Mouse (Mus musculus) forebrain, embryonic 15.5 days (tissue): Measurements from ENCODE around the gene Zbtb32. TPM values are rescaled to one million over a fixed set of nuclear protein-coding genes. Genes with fewer than 3 reads are reported as not detected.
A peak's percentile ranks its signal among the peaks of the same experiment; 100 is the strongest.

Source experiments
- ATAC-seq: fragments of 200-750 bp; cut with Nextera tagmentation; replicated peaks from 2 replicates; pipeline ENCODE4 v1.8.0; 2017; ENCODE audit warnings: mild to moderate bottlenecking, moderate TSS enrichment, moderate library complexity
- H3K27ac ChIP-seq: fragments of 300-500 bp; sonication (generic); replicated peaks from 2 replicates; pipeline ENCODE4 v1.5.1; 2015; ENCODE audit warnings: mild to moderate bottlenecking, inconsistent platforms
- H3K27me3 ChIP-seq: fragments of 300-500 bp; sonication (generic); 2 replicates; pipeline ENCODE4 v1.6.1; 2015; ENCODE audit warnings: inconsistent platforms
- H3K36me3 ChIP-seq: fragments of 300-500 bp; sonication (generic); 2 replicates; pipeline ENCODE4 v1.6.1; 2015; ENCODE audit warnings: mild to moderate bottlenecking, inconsistent platforms
- H3K4me1 ChIP-seq: fragments of 300-500 bp; sonication (generic); 2 replicates; pipeline ENCODE4 v1.6.1; 2015; ENCODE audit warnings: inconsistent platforms
- H3K4me2 ChIP-seq: fragments of 300-500 bp; sonication (generic); replicated peaks from 2 replicates; pipeline ENCODE4 v1.6.1; 2015; ENCODE audit warnings: mild to moderate bottlenecking, inconsistent platforms
- H3K4me3 ChIP-seq: fragments of 300-500 bp; sonication (generic); 2 replicates; pipeline ENCODE4 v1.5.1; 2015; ENCODE audit warnings: mild to moderate bottlenecking, inconsistent platforms
- H3K9ac ChIP-seq: fragments of 300-500 bp; sonication (generic); replicated peaks from 2 replicates; pipeline ENCODE4 v1.6.1; 2015; ENCODE audit warnings: mild to moderate bottlenecking, inconsistent platforms
- H3K9me3 ChIP-seq: fragments of 300-500 bp; sonication (generic); 2 replicates; pipeline ENCODE4 v1.6.1; 2016; ENCODE audit warnings: inconsistent platforms
- WGBS: fragments of 180-500 bp; shearing (Covaris S2); methylation state at CpG from one replicate; pipeline ENCODE4 v1.1.7; 2015; ENCODE audit warnings: mixed read lengths; 5-methylcytosine and 5-hydroxymethylcytosine counted together
- microRNA-seq: library from miRNA; unstranded; fragments of <30 nt; microRNA quantifications from one replicate; pipeline ENCODE4, GENCODE M21; 2016
- polyA plus RNA-seq: library from polyadenylated mRNA; unstranded; fragments of >200 nt; fragmentation: Nextera tagmentation; extraction: Ambion mirVana; gene quantifications from 2 replicates; pipeline ENCODE4 v1.2.1, GENCODE M21; 2015

Gene Zbtb32
- polyA plus RNA-seq, 1 experiment from 2014 or later = 0.50 TPM

GRCm38 (mm10) chr7:30551445-30552101 lies 47.1 kb downstream of the Zbtb32 start:
- Histone ChIP-seq H3K36me3 (peaks cover 33% of the 10 kb centered on the region), H3K9me3 (no peaks in the 10 kb centered on the region), H3K4me1 (peaks cover 21% of the 10 kb centered on the region), H3K27me3 (no peaks in the 10 kb centered on the region), H3K9ac (peak overlapping the region; percentile 66), H3K4me2 (peak overlapping the region; percentile 94), H3K4me3 (peak overlapping the region; percentile 74), H3K27ac (peak overlapping the region; percentile 99)
- 2% methylated on average over 10 of the region's 10 CpGs for WGBS
- peak; percentile 68 for ATAC-seq

- Histone ChIP-seq H3K27me3 (no peaks in the 10 kb centered on the region), H3K9ac (no peak overlapping the region), H3K36me3 (peaks cover 33% of the 10 kb centered on the region), H3K27ac (0 out of 2 replicates have a peak overlapping the region, but pooled peaks have one; percentile 21), H3K4me3 (no peak overlapping the region), H3K9me3 (no peaks in the 10 kb centered on the region), H3K4me2 (no peak overlapping the region), H3K4me1 (peaks cover 21% of the 10 kb centered on the region)
- WGBS = 86% methylated on average over 1 of the region's 1 CpGs
- no peak for ATAC-seq
These were observed 48.1 kb downstream of the Zbtb32 start for GRCm38 (mm10) chr7:30550603-30551002.

- Histone ChIP-seq H3K4me3 (no peak overlapping the region), H3K9ac (no peak overlapping the region), H3K4me2 (no peak overlapping the region), H3K4me1 (peaks cover 21% of the 10 kb centered on the region), H3K27me3 (no peaks in the 10 kb centered on the region), H3K36me3 (peaks cover 26% of the 10 kb centered on the region), H3K9me3 (no peaks in the 10 kb centered on the region), H3K27ac (no peak overlapping the region)
- 95% methylated on average over 2 of the region's 2 CpGs for WGBS
- no peak for ATAC-seq
These were observed 48.8 kb downstream of the Zbtb32 start for GRCm38 (mm10) chr7:30549880-30550279.

DNA sequence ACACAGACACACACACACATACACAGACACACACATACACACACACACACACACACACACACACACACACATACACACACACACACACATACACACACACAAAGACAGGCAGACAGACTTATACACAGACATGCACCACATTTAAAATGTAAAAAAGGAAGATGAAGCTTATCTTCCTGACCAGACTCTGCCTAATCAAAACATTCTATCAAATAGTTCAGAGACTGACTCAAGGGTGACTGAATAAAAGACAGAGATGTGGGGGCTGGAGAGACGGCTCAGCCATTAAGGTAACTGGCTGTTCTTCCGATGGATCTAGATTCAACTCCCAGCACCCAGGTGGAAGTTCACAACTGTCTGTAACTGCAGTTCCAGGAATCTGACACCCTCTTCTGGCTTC lies 54.4 kb downstream of the Zbtb32 start:
- H3K27me3 ChIP-seq = no peaks in the 10 kb centered on the region
- H3K27ac ChIP-seq = no peak overlapping the region
- ATAC-seq = no peak
- no peaks in the 10 kb centered on the region for H3K9me3 ChIP-seq
- peaks cover 36% of the 10 kb centered on the region for H3K36me3 ChIP-seq
- no peak overlapping the region for H3K4me3 ChIP-seq
- no peaks in the 10 kb centered on the region for H3K4me1 ChIP-seq
- H3K4me2 ChIP-seq = no peak overlapping the region
- 94% methylated on average over 2 of the region's 2 CpGs for WGBS
- H3K9ac ChIP-seq = no peak overlapping the region

DNA sequence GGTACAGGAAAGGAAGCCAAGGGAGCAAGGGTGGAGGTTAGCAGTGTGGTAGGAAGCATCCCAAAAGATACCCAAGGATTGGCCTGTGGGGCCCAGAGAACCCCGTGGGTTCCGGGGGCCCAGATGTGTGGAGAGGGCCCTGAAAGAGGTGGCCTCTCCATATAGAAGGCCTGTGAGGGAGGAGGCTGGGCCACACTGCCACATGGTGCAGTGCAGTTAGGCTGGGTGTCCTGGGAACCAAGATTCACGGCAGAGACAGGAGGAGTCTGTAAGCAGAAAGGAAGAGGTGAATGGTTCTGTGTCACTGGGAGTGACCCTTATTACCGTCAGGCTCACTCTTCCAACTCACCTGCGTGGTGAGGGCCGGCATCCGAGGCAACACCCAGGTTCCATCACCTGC lies 58.1 kb downstream of the Zbtb32 start:
- Histone ChIP-seq H3K4me2 (no peak overlapping the region), H3K9me3 (no peaks in the 10 kb centered on the region), H3K27ac (no peak overlapping the region), H3K4me1 (peaks cover 5% of the 10 kb centered on the region), H3K9ac (no peak overlapping the region), H3K36me3 (peaks cover 15% of the 10 kb centered on the region), H3K27me3 (no peaks in the 10 kb centered on the region), H3K4me3 (no peak overlapping the region)
- ATAC-seq = no peak
- 90% methylated on average over 7 of the region's 7 CpGs for WGBS

Small RNAs within 50 kb of the gene (microRNA-seq; reads per million reads assigned to microRNA genes)
- gene Gm38670 (not detected), gene Mir3569 (not detected)

Other genes with a start within 250 kb of the Zbtb32 start
- gene Lrfn3, start 236.1 kb downstream of the Zbtb32 start, polyA plus RNA-seq = 11.2 and 12.3 TPM in 2 replicates
- gene Tyrobp, start 185.1 kb downstream of the Zbtb32 start, polyA plus RNA-seq = 22.5 and 24.3 TPM in 2 replicates
- not detected in 2 replicates for gene Hcst, start 179.1 kb downstream of the Zbtb32 start, polyA plus RNA-seq
- 1.9 TPM in 2 replicates for gene Nfkbid, start 177.2 kb downstream of the Zbtb32 start, polyA plus RNA-seq
- gene Aplp1, start 153.4 kb downstream of the Zbtb32 start, polyA plus RNA-seq = 544 and 608 TPM in 2 replicates
- 0.20 and 0.47 TPM in 2 replicates for gene Kirrel2, start 141.2 kb downstream of the Zbtb32 start, polyA plus RNA-seq
- gene Nphs1, start 140.6 kb downstream of the Zbtb32 start, polyA plus RNA-seq = 0.23 TPM in 1 of 2 replicates, not detected in the other
- gene Prodh2, start 105.3 kb downstream of the Zbtb32 start, polyA plus RNA-seq = not detected in 2 replicates
- gene Arhgap33, start 63.8 kb downstream of the Zbtb32 start, polyA plus RNA-seq = 115 and 121 TPM in 2 replicates
- gene Hspb6, start 46.7 kb downstream of the Zbtb32 start, polyA plus RNA-seq = 9.3 and 10.4 TPM in 2 replicates
- 12.3 and 13.9 TPM in 2 replicates for gene Proser3, start 46.6 kb downstream of the Zbtb32 start, polyA plus RNA-seq
- 58.9 and 63.3 TPM in 2 replicates for gene Lin37, start 39.1 kb downstream of the Zbtb32 start, polyA plus RNA-seq
- 118 and 122 TPM in 2 replicates for gene U2af1l4, start 35.6 kb downstream of the Zbtb32 start, polyA plus RNA-seq
- 21.7 and 22.7 TPM in 2 replicates for gene Gm49396, start 35.6 kb downstream of the Zbtb32 start, polyA plus RNA-seq
- 131 and 138 TPM in 2 replicates for gene Psenen, start 35.3 kb downstream of the Zbtb32 start, polyA plus RNA-seq
- gene Igflr1, start 33.5 kb downstream of the Zbtb32 start, polyA plus RNA-seq = 6.3 and 6.6 TPM in 2 replicates
- gene Kmt2b, start 10.2 kb downstream of the Zbtb32 start, polyA plus RNA-seq = 10.4 and 12.0 TPM in 2 replicates
- gene Upk1a, start 13.9 kb upstream of the Zbtb32 start, polyA plus RNA-seq = 0.11 and 0.47 TPM in 2 replicates
- gene Cox6b1, start 27.2 kb upstream of the Zbtb32 start, polyA plus RNA-seq = 899 and 915 TPM in 2 replicates
- not detected in 2 replicates for gene Etv2, start 36.9 kb upstream of the Zbtb32 start, polyA plus RNA-seq
- gene Rbm42, start 51.4 kb upstream of the Zbtb32 start, polyA plus RNA-seq = 167 and 169 TPM in 2 replicates
- gene Haus5, start 66.1 kb upstream of the Zbtb32 start, polyA plus RNA-seq = 36.2 and 38.3 TPM in 2 replicates
- gene Pmis2, start 72.7 kb upstream of the Zbtb32 start, polyA plus RNA-seq = not detected in 2 replicates
- gene 2200002J24Rik, start 100.0 kb upstream of the Zbtb32 start, polyA plus RNA-seq = not detected in 2 replicates
- gene Atp4a, start 113.3 kb upstream of the Zbtb32 start, polyA plus RNA-seq = 1.1 and 1.9 TPM in 2 replicates
- 197 and 199 TPM in 2 replicates for gene Tmem147, start 130.6 kb upstream of the Zbtb32 start, polyA plus RNA-seq
- gene Gapdhs, start 144.8 kb upstream of the Zbtb32 start, polyA plus RNA-seq = 1.1 TPM in 2 replicates
- gene Sbsn, start 152.6 kb upstream of the Zbtb32 start, polyA plus RNA-seq = 1.6 and 2.0 TPM in 2 replicates
- gene Dmkn, start 164.8 kb upstream of the Zbtb32 start, polyA plus RNA-seq = 0.26 and 0.74 TPM in 2 replicates
- gene Krtdap, start 189.0 kb upstream of the Zbtb32 start, polyA plus RNA-seq = 1.3 TPM in 1 of 2 replicates, not detected in the other
- 0.17 and 0.24 TPM in 2 replicates for gene Ffar2, start 224.9 kb upstream of the Zbtb32 start, polyA plus RNA-seq